Mouse (Mus musculus) CH12.LX (cell line): ENCODE data around the gene Iqcc. TPM values are rescaled to one million over a fixed set of nuclear protein-coding genes. Genes with fewer than 3 reads are reported as not detected.

Source experiments
- DNase-seq: peaks from one replicate; pipeline ENCODE4 v3.0.0-alpha.2; 2013; ENCODE audit errors: extremely low read depth
- H3K27ac ChIP-seq: 2 replicates; pipeline ENCODE4 v1.5.1; 2012; ENCODE audit warnings: low read depth, mild to moderate bottlenecking, control low read depth, moderate library complexity; ENCODE audit not compliant: insufficient read depth
- H3K27me3 ChIP-seq: replicated peaks from 2 replicates; pipeline ENCODE3; 2012; ENCODE audit warnings: inconsistent platforms
- H3K36me3 ChIP-seq, 2 experiments: replicated peaks in 1 of 2; 2 replicates each; pipeline versions ENCODE3 to v1.6.1; 2012; ENCODE audit warnings: inconsistent platforms in 1 of 2, low read length in 1 of 2, mild to moderate bottlenecking in 1 of 2, mixed read lengths in 1 of 2, moderate library complexity in 1 of 2; ENCODE audit not compliant: control insufficient read depth in 1 of 2, insufficient read depth in 1 of 2
- H3K4me1 ChIP-seq, 2 experiments: 2 replicates each; pipeline ENCODE4 v1.6.1; 2012; ENCODE audit warnings: inconsistent platforms in 1 of 2, moderate library complexity in 1 of 2; ENCODE audit not compliant: insufficient read depth in 2 of 2, control insufficient read depth in 1 of 2
- H3K4me2 ChIP-seq: 2 replicates; pipeline ENCODE4 v1.6.1; 2012; ENCODE audit warnings: low read depth, mild to moderate bottlenecking, control low read depth; ENCODE audit not compliant: poor library complexity, insufficient read depth, severe bottlenecking
- H3K4me3 ChIP-seq, 3 experiments: fragments of 150-350 bp in 1 of 3; sonication (generic) in 1 of 3; replicated peaks in 1 of 3; 2 replicates each; pipeline versions ENCODE3 to v1.5.1; 2011 to 2012; ENCODE audit warnings: low read depth in 2 of 3, low read length in 2 of 3, mild to moderate bottlenecking in 2 of 3, moderate library complexity in 2 of 3, control low read depth in 1 of 3, improper control_type of control experiment in 1 of 3, inconsistent platforms in 1 of 3, mixed read lengths in 1 of 3; ENCODE audit not compliant: poor library complexity in 1 of 3
- H3K79me2 ChIP-seq: replicated peaks from 2 replicates; pipeline ENCODE4 v1.6.1; 2012; ENCODE audit warnings: mild to moderate bottlenecking, moderate library complexity; ENCODE audit not compliant: control insufficient read depth, poor library complexity, insufficient read depth, severe bottlenecking; ENCODE audit errors: extremely low read depth
- H3K9ac ChIP-seq: 2 replicates; pipeline ENCODE4 v1.6.1; 2012; ENCODE audit warnings: low read depth, mild to moderate bottlenecking, control low read depth, moderate library complexity; ENCODE audit not compliant: insufficient read depth
- H3K9me3 ChIP-seq: replicated peaks from 2 replicates; pipeline ENCODE3; 2012; ENCODE audit warnings: low read length, inconsistent platforms, mixed read lengths
- CHD1 ChIP-seq: IDR thresholded peaks from 2 replicates; pipeline ENCODE4 v1.6.1; 2012; ENCODE audit warnings: low read depth, low read length, improper control_type of control experiment, inconsistent platforms
- CHD2 ChIP-seq: IDR thresholded peaks from 2 replicates; pipeline ENCODE4 v1.6.1; 2011; ENCODE audit warnings: low read length, improper control_type of control experiment
- CTCF ChIP-seq, 2 experiments: IDR thresholded peaks in 1 of 2; conservative IDR thresholded peaks in 1 of 2; 2 replicates each; pipeline ENCODE4 v1.5.1; 2011 to 2012; ENCODE audit warnings: low read depth in 2 of 2, low read length in 2 of 2, improper control_type of control experiment in 1 of 2, inconsistent platforms in 1 of 2, mild to moderate bottlenecking in 1 of 2, moderate library complexity in 1 of 2
- ELF1 ChIP-seq: IDR thresholded peaks from 2 replicates; pipeline ENCODE4 v1.6.1; 2014; ENCODE audit warnings: low read depth, mild to moderate bottlenecking, inconsistent platforms, low read length, improper control_type of control experiment
- HCFC1 ChIP-seq: IDR thresholded peaks from 2 replicates; pipeline ENCODE4 v1.6.1; 2012; ENCODE audit warnings: low read depth, mild to moderate bottlenecking, inconsistent platforms, low read length, improper control_type of control experiment
- IRF4 ChIP-seq: IDR thresholded peaks from 2 replicates; pipeline ENCODE4 v1.6.1; 2014; ENCODE audit warnings: low read depth, mild to moderate bottlenecking, inconsistent platforms, low read length, improper control_type of control experiment
- JUND ChIP-seq: conservative IDR thresholded peaks from 2 replicates; pipeline ENCODE4 v1.6.1; 2011; ENCODE audit warnings: low read depth, low read length, improper control_type of control experiment
- KAT2A ChIP-seq: IDR thresholded peaks from 2 replicates; pipeline ENCODE4 v1.6.1; 2012; ENCODE audit warnings: low read length, improper control_type of control experiment, inconsistent platforms; ENCODE audit not compliant: insufficient replicate concordance
- MAFK ChIP-seq: IDR thresholded peaks from 2 replicates; pipeline ENCODE4 v1.6.1; 2011; ENCODE audit warnings: low read length, improper control_type of control experiment; ENCODE audit not compliant: insufficient replicate concordance
- MAX ChIP-seq: IDR thresholded peaks from 2 replicates; pipeline ENCODE4 v1.6.1; 2011; ENCODE audit warnings: low read length, improper control_type of control experiment
- MAZ ChIP-seq: IDR thresholded peaks from 2 replicates; pipeline ENCODE4 v1.6.1; 2012; ENCODE audit warnings: low read depth, mild to moderate bottlenecking, inconsistent platforms, low read length, improper control_type of control experiment, moderate library complexity
- MEF2A ChIP-seq: IDR thresholded peaks from 2 replicates; pipeline ENCODE4 v1.6.1; 2014; ENCODE audit warnings: low read depth, mild to moderate bottlenecking, inconsistent platforms, low read length, improper control_type of control experiment, borderline replicate concordance
- MXI1 ChIP-seq: IDR thresholded peaks from 2 replicates; pipeline ENCODE4 v1.6.1; 2011; ENCODE audit warnings: mild to moderate bottlenecking, low read depth, low read length, improper control_type of control experiment
- MYC ChIP-seq: IDR thresholded peaks from 2 replicates; pipeline ENCODE4 v1.6.1; 2011; ENCODE audit warnings: low read depth, mild to moderate bottlenecking, improper control_type of control experiment, low read length
- NELFE ChIP-seq: IDR thresholded peaks from 2 replicates; pipeline ENCODE4 v1.6.1; 2011; ENCODE audit warnings: low read depth, low read length, improper control_type of control experiment
- NRF1 ChIP-seq: IDR thresholded peaks from 2 replicates; pipeline ENCODE4 v1.6.1; 2014; ENCODE audit warnings: low read depth, mild to moderate bottlenecking, inconsistent platforms, low read length, improper control_type of control experiment, moderate library complexity
- RAD21 ChIP-seq: IDR thresholded peaks from 2 replicates; pipeline ENCODE4 v1.6.1; 2011; ENCODE audit warnings: low read depth, mild to moderate bottlenecking, low read length, improper control_type of control experiment, moderate library complexity
- RCOR1 ChIP-seq: conservative IDR thresholded peaks from 2 replicates; pipeline ENCODE4 v1.6.1; 2012; ENCODE audit warnings: low read depth, mild to moderate bottlenecking, inconsistent platforms, low read length, improper control_type of control experiment
- SMC3 ChIP-seq: IDR thresholded peaks from 2 replicates; pipeline ENCODE4 v1.6.1; 2011; ENCODE audit warnings: low read depth, low read length, improper control_type of control experiment
- TCF12 ChIP-seq: IDR thresholded peaks from 2 replicates; pipeline ENCODE4 v1.6.1; 2014; ENCODE audit warnings: low read depth, mild to moderate bottlenecking, inconsistent platforms, low read length, improper control_type of control experiment
- UBTF ChIP-seq: IDR thresholded peaks from 2 replicates; pipeline ENCODE4 v1.6.1; 2012; ENCODE audit warnings: low read depth, mild to moderate bottlenecking, inconsistent platforms, low read length, improper control_type of control experiment, moderate library complexity
- USF2 ChIP-seq: conservative IDR thresholded peaks from 2 replicates; pipeline ENCODE4 v1.6.1; 2011; ENCODE audit warnings: low read depth, low read length, improper control_type of control experiment
- ZC3H11A ChIP-seq: IDR thresholded peaks from 2 replicates; pipeline ENCODE4 v1.6.1; 2012; ENCODE audit warnings: low read depth, mild to moderate bottlenecking, inconsistent platforms, low read length, improper control_type of control experiment
- ZMIZ1 ChIP-seq: IDR thresholded peaks from 2 replicates; pipeline ENCODE4 v1.6.1; 2012; ENCODE audit warnings: low read depth, mild to moderate bottlenecking, inconsistent platforms, low read length, improper control_type of control experiment
- dilution Hi-C: fragments of 300-500 bp; cut with MboI; formaldehyde crosslinking; loops from 2 replicates; pipeline ENCODE4 v1.14.3; 2020; ENCODE audit warnings: low sequenced_read_pairs; ENCODE audit not compliant: extremely low pct_unique_long_range_greater_than_20kb, extremely low pct_ligation_motif_present
- in situ Hi-C: fragments of 300-500 bp; cut with MboI; formaldehyde crosslinking; loops from 3 replicates; pipeline ENCODE4 v1.14.3; 2019; ENCODE audit warnings: low sequenced_read_pairs, low pct_ligation_motif_present, low pct_unique_long_range_greater_than_20kb, mixed read lengths
- polyA plus RNA-seq: library from polyadenylated mRNA; unstranded; fragments of >175 nt; gene quantifications from 2 replicates; pipeline ENCODE4 v1.2.1, GENCODE M21; 2012; ENCODE audit warnings: low read depth; ENCODE audit not compliant: insufficient read length
- total RNA-seq, 2 experiments: library from RNA; depleted of rRNA; stranded (reverse); fragments of 300-350 nt in 1 of 2; fragments of >200 nt in 1 of 2; gene quantifications; 2 replicates each; pipeline ENCODE4 v1.2.3; 2012 to 2014

The Iqcc gene
- total and polyA plus RNA-seq, 3 experiments = 13.5 to 27.0 (median 18.4) TPM

DNA sequence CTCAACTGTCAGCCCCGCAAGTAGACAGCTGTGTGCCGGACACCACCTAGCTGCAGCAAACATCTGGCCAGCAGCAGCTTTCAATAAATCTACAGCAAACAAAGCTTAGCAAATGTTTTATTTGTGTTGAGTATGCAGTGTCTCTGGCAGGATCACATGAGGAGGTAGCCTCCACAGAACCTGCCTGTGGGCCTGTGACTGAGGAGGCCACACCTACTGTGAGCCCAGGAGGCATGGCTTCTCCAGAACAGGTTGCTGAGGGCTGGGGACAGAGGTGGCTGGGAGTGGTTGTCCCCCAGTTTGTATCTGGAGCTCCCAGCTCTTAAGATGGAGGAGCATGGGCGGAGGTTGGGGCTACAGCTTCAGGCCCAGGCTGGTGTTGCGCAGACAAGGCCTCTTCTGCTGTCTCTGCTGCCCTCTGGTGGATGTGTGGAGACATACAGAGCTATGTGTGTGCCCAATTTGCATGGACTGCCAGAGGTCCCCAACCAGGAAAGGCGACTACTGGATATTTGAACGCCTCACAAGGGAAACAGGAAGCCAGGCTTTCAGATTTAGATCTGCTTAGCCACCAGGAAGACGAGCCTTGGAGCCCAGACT lies 10.4 kb downstream of the Iqcc start:
- Histone ChIP-seq H3K4me3 (peak overlapping the region in 1 of 3 experiments; percentile 19), H3K4me2 (no peak overlapping the region), H3K9me3 (no peaks in the 10 kb centered on the region), H3K9ac (peak overlapping the region; percentile 1; the same call in 1 of the 2 replicates), H3K27ac (peak overlapping the region; percentile 33; the same call in 1 of the 2 replicates), H3K4me1 (peaks cover 6 to 49% of the 10 kb centered on the region in 2 experiments), H3K79me2 (no peaks in the 10 kb centered on the region), H3K27me3 (no peaks in the 10 kb centered on the region), H3K36me3 (peaks cover 45 to 81% of the 10 kb centered on the region in 2 experiments)
- TF ChIP-seq IRF4 = peak; percentile 45; the same call in 1 of the 2 replicates
- 0 out of 2 replicates have a peak, but pooled peaks have one; percentile 13 for TF ChIP-seq TCF12
- TF ChIP-seq RAD21 = peak; percentile 93
- peak; percentile 81 to 95 for TF ChIP-seq CTCF (conservative IDR thresholded peaks at IDR 0.05 in 1 of 2, IDR thresholded peaks at IDR 0.05 in 1 of 2; ENCODE audit: low read depth in 2 of 2, low read length in 2 of 2)
- no peak for TF ChIP-seq MAFK
- TF ChIP-seq NRF1 = peak; percentile 60; the same call in 1 of the 2 replicates
- TF ChIP-seq ELF1 = peak; percentile 74
- no peak for TF ChIP-seq MAZ
- TF ChIP-seq HCFC1 = no peak
- TF ChIP-seq MYC = peak; percentile 37; the same call in 1 of the 2 replicates
- TF ChIP-seq SMC3 = peak; percentile 94
- TF ChIP-seq USF2 = 0 out of 2 replicates have a peak, but pooled peaks have one; percentile 3
- peak; percentile 81 for TF ChIP-seq ZC3H11A
- dilution Hi-C loops (no loop called here), in situ Hi-C loops (loop anchor here (5.0 to 25.0 kb wide), 2 partner anchors 56 to 246 kb away; no protein-coding TSS in a partner anchor)
- DNase-seq = peak; percentile 95

DNA sequence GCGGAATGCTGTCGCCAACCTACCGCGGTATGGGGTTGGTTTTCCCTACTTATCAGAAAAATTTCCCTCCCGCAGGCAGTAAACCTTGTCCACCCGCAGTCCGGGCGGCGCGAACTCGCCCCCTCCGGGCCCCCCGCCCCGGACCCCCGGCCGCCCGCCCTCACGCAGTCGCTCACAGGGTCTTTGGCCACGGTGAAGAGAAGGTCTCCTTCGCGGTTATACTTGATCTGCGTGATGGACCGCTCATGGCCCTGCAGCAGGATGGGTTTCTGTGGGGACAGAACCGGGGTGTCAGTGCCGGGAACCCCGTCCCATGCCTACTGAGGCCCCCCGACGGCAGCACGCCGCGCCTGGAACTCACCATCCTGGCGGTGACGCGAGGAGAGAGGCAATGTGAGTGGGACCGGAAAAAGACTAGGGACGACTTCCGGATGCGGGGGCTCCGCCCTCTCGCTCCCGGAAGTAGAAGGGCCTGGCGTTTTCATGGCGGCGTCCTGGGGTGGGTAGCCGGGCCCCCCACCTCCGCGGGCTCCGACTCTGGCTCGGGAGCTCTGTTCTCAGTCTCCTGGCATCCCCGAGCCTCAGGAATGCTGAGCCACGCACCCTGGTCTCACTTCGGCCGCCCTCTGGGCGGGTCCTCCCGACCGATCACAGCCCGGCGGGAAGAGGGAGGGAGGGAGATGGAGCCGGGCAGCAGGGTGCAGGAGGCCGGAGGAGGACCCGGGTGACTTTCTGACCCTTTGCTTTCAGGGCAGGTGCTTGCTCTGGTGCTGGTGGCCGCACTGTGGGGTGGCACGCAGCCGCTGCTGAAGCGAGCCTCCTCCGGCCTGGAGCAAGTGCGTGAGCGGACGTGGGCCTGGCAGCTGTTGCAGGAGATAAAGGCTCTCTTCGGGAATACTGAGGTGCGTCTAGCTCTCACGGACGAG lies 18.4 kb downstream of the Iqcc start, which contains the start of the genes Eif3i and Tmem234:
Gene Eif3i (minus strand): TSS at position 416 of the 926 bp plus-strand sequence.
Gene Tmem234 (plus strand): TSS at position 436 of the 926 bp plus-strand sequence.
- Histone ChIP-seq H3K27ac (no peak within 1 kb of the TSS; the same call in 1 of the 2 replicates), H3K4me1 (peaks cover 13 to 41% of the 10 kb centered on the region in 2 experiments), H3K4me3 (peak within 1 kb of the TSS; percentile 68 to 89 (median 85)), H3K9me3 (no peaks in the 10 kb centered on the region), H3K4me2 (peak within 1 kb of the TSS; percentile 89), H3K79me2 (peaks cover 66% of the 10 kb centered on the region), H3K36me3 (peaks cover 35 to 70% of the 10 kb centered on the region in 2 experiments), H3K27me3 (no peaks in the 10 kb centered on the region), H3K9ac (peak within 1 kb of the TSS; percentile 94)
- peak; percentile 84 for DNase-seq
- dilution Hi-C loops = no loop called here
- in situ Hi-C loops = loop anchor here (25.0 kb wide), 1 partner anchor 238 kb away; no protein-coding TSS in a partner anchor
- peak; percentile 67; the same call in 1 of the 2 replicates for TF ChIP-seq CHD2
- TF ChIP-seq IRF4 = peak; percentile 48
- no peak for TF ChIP-seq RAD21
- no peak for TF ChIP-seq RCOR1
- TF ChIP-seq MXI1 = peak; percentile 92
- 0 out of 2 replicates have a peak, but pooled peaks have one; percentile 58 for TF ChIP-seq UBTF
- TF ChIP-seq CHD1 = no peak
- TF ChIP-seq SMC3 = peak; percentile 18; the same call in 1 of the 2 replicates
- peak; percentile 88 for TF ChIP-seq MYC
- peak; percentile 83 for TF ChIP-seq MAX
- TF ChIP-seq ZMIZ1 = peak; percentile 63
- TF ChIP-seq KAT2A = peak; percentile 77; the same call in 1 of the 2 replicates
- no peak for TF ChIP-seq JUND
- TF ChIP-seq NRF1 = peak; percentile 41; the same call in 1 of the 2 replicates
- TF ChIP-seq MEF2A = 0 out of 2 replicates have a peak, but pooled peaks have one; percentile 29
- TF ChIP-seq CTCF (conservative IDR thresholded peaks at IDR 0.05 in 1 of 2, IDR thresholded peaks at IDR 0.05 in 1 of 2; ENCODE audit: low read depth in 2 of 2, low read length in 2 of 2) = peak in 1 of 2 experiments; percentile 19; a peak in 1 of 4 replicates
- peak; percentile 89 for TF ChIP-seq NELFE
- TF ChIP-seq TCF12 = peak; percentile 89; the same call in 1 of the 2 replicates
- TF ChIP-seq ELF1 = peak; percentile 97
- TF ChIP-seq MAZ = peak; percentile 70
